Mouse (Mus musculus): ENCODE data around the gene Col6a2. TPM values are rescaled to one million over a fixed set of nuclear protein-coding genes. Genes with fewer than 3 reads are reported as not detected.

Gene Col6a2
- polyA plus RNA-seq, 1 experiment = 0.39 TPM

GRCm38 (mm10) chr10:76584138-76584537 is 39.3 kb downstream of the Col6a2 start:
- Histone ChIP-seq H3K36me3 (ENCODE audit: control insufficient read depth, insufficient read depth) (no peaks in the 10 kb centered on the region), H3ac (ENCODE audit: control insufficient read depth, insufficient read length, low read depth) (no peak overlapping the region), H3K79me2 (ENCODE audit: control insufficient read depth, insufficient read depth) (no peaks in the 10 kb centered on the region), H3K4me3 (ENCODE audit: insufficient read depth, poor library complexity, severe bottlenecking) (no peak overlapping the region), H3K79me3 (ENCODE audit: low read depth) (no peaks in the 10 kb centered on the region), H3K27me3 (ENCODE audit: control insufficient read depth, insufficient read depth, insufficient read length) (peaks cover 17% of the 10 kb centered on the region)
- TF ChIP-seq FOSL1 (IDR thresholded peaks at IDR 0.05; ENCODE audit: insufficient read depth, low read length, poor library complexity, severe bottlenecking) = no peak
- no peak for TF ChIP-seq CTCF (IDR thresholded peaks at IDR 0.05; ENCODE audit: control insufficient read depth, insufficient read depth, insufficient read length)
- TF ChIP-seq USF1 (IDR thresholded peaks at IDR 0.05; ENCODE audit: low read depth) = no peak
- TF ChIP-seq CEBPB (IDR thresholded peaks at IDR 0.05; ENCODE audit: low read depth) = no peak
- no peak for TF ChIP-seq MYOD1 (IDR thresholded peaks at IDR 0.05; ENCODE audit: control insufficient read depth, insufficient read length, low read depth)

DNA sequence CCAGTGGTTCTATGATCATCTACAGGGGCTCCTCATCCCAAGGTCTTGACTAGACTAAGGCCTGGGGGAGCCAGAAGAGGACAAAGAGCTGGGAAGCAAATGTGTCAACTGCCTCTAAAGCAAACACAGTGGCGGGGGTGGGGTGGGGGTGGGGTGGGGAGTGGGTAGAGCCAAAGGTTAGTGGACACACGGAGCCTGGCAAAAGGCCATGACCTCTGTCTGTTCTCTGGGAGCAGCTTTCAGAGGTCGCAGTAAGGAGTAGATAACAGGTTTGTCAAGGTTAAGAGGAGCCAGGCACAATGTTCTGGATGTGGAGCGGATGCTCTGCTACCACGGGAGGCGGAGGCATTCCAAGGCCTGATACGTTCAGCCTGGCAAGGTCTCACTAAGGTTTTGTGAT is 46.5 kb downstream of the Col6a2 start:
- TF ChIP-seq FOSL1 (IDR thresholded peaks at IDR 0.05; ENCODE audit: insufficient read depth, low read length, poor library complexity, severe bottlenecking) (no peak), CEBPB (IDR thresholded peaks at IDR 0.05; ENCODE audit: low read depth) (no peak), MYOD1 (IDR thresholded peaks at IDR 0.05; ENCODE audit: control insufficient read depth, insufficient read length, low read depth) (no peak), CTCF (IDR thresholded peaks at IDR 0.05; ENCODE audit: control insufficient read depth, insufficient read depth, insufficient read length) (no peak), USF1 (IDR thresholded peaks at IDR 0.05; ENCODE audit: low read depth) (no peak), MAX (IDR thresholded peaks at IDR 0.05) (no peak), MYOG (IDR thresholded peaks at IDR 0.05; ENCODE audit: control insufficient read depth, extremely low read depth, insufficient read length) (no peak)
- no peaks in the 10 kb centered on the region for H3K79me2 ChIP-seq (ENCODE audit: control insufficient read depth, insufficient read depth)
- H3ac ChIP-seq (ENCODE audit: control insufficient read depth, insufficient read length, low read depth) = no peak overlapping the region
- no peaks in the 10 kb centered on the region for H3K36me3 ChIP-seq (ENCODE audit: control insufficient read depth, insufficient read depth)
- no peaks in the 10 kb centered on the region for H3K79me3 ChIP-seq (ENCODE audit: low read depth)
- no peak overlapping the region for H3K4me3 ChIP-seq (ENCODE audit: insufficient read depth, poor library complexity, severe bottlenecking)
- peaks cover 6% of the 10 kb centered on the region for H3K27me3 ChIP-seq (ENCODE audit: control insufficient read depth, insufficient read depth, insufficient read length)

GRCm38 (mm10) chr10:76575374-76575773 is 48.1 kb downstream of the Col6a2 start, which contains the start of gene Ftcd:
Gene Ftcd (plus strand): TSS chr10:76575648.
- peaks cover 6% of the 10 kb centered on the region for H3K27me3 ChIP-seq (ENCODE audit: control insufficient read depth, insufficient read depth, insufficient read length)
- H3ac ChIP-seq (ENCODE audit: control insufficient read depth, insufficient read length, low read depth) = no peak within 1 kb of the TSS
- H3K36me3 ChIP-seq (ENCODE audit: control insufficient read depth, insufficient read depth) = no peaks in the 10 kb centered on the region
- H3K79me2 ChIP-seq (ENCODE audit: control insufficient read depth, insufficient read depth) = no peaks in the 10 kb centered on the region
- H3K4me3 ChIP-seq (ENCODE audit: insufficient read depth, poor library complexity, severe bottlenecking) = no peak within 1 kb of the TSS
- TF ChIP-seq CTCF (IDR thresholded peaks at IDR 0.05; ENCODE audit: control insufficient read depth, insufficient read depth, insufficient read length) (no peak), USF1 (IDR thresholded peaks at IDR 0.05; ENCODE audit: low read depth) (no peak), FOSL1 (IDR thresholded peaks at IDR 0.05; ENCODE audit: insufficient read depth, low read length, poor library complexity, severe bottlenecking) (no peak), MAX (IDR thresholded peaks at IDR 0.05) (no peak), MYOG (IDR thresholded peaks at IDR 0.05; ENCODE audit: control insufficient read depth, extremely low read depth, insufficient read length) (no peak), CEBPB (IDR thresholded peaks at IDR 0.05; ENCODE audit: low read depth) (no peak), MYOD1 (IDR thresholded peaks at IDR 0.05; ENCODE audit: control insufficient read depth, insufficient read length, low read depth) (no peak)
- H3K79me3 ChIP-seq (ENCODE audit: low read depth) = no peaks in the 10 kb centered on the region

GRCm38 (mm10) chr10:76572151-76572550 is 51.3 kb downstream of the Col6a2 start:
- TF ChIP-seq USF1 (IDR thresholded peaks at IDR 0.05; ENCODE audit: low read depth) (no peak), MYOG (IDR thresholded peaks at IDR 0.05; ENCODE audit: control insufficient read depth, extremely low read depth, insufficient read length) (no peak), MAX (IDR thresholded peaks at IDR 0.05) (no peak), MYOD1 (IDR thresholded peaks at IDR 0.05; ENCODE audit: control insufficient read depth, insufficient read length, low read depth) (no peak), CEBPB (IDR thresholded peaks at IDR 0.05; ENCODE audit: low read depth) (no peak), FOSL1 (IDR thresholded peaks at IDR 0.05; ENCODE audit: insufficient read depth, low read length, poor library complexity, severe bottlenecking) (no peak), CTCF (IDR thresholded peaks at IDR 0.05; ENCODE audit: control insufficient read depth, insufficient read depth, insufficient read length) (no peak)
- Histone ChIP-seq H3K36me3 (ENCODE audit: control insufficient read depth, insufficient read depth) (no peaks in the 10 kb centered on the region), H3K79me2 (ENCODE audit: control insufficient read depth, insufficient read depth) (no peaks in the 10 kb centered on the region), H3K27me3 (ENCODE audit: control insufficient read depth, insufficient read depth, insufficient read length) (peaks cover 15% of the 10 kb centered on the region), H3K79me3 (ENCODE audit: low read depth) (no peaks in the 10 kb centered on the region), H3K4me3 (ENCODE audit: insufficient read depth, poor library complexity, severe bottlenecking) (no peak overlapping the region), H3ac (ENCODE audit: control insufficient read depth, insufficient read length, low read depth) (no peak overlapping the region)

DNA sequence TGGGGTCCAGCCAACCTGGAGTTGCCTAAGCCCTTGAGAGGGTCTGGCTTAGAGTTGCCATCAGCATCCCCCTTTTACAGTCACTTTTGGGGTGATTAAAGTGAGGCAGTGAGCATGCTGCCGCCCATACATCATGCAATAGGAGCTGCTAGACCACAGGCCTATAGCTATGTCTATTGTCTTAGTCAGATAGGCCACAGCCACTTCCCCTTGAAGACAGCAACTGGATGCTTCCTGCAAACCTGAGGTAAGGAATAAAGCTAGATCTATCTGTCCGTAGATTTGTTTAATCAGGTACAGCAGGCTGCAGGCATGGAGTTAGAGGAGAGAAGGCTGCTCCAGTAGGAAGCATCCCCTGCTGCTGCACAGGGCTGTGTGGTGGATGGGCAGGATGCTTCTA is 52.4 kb downstream of the Col6a2 start:
- H3ac ChIP-seq (ENCODE audit: control insufficient read depth, insufficient read length, low read depth) = no peak overlapping the region
- no peak for TF ChIP-seq MYOG (IDR thresholded peaks at IDR 0.05; ENCODE audit: control insufficient read depth, extremely low read depth, insufficient read length)
- TF ChIP-seq CEBPB (IDR thresholded peaks at IDR 0.05; ENCODE audit: low read depth) = no peak
- TF ChIP-seq FOSL1 (IDR thresholded peaks at IDR 0.05; ENCODE audit: insufficient read depth, low read length, poor library complexity, severe bottlenecking) = no peak
- TF ChIP-seq CTCF (IDR thresholded peaks at IDR 0.05; ENCODE audit: control insufficient read depth, insufficient read depth, insufficient read length) = no peak
- TF ChIP-seq USF1 (IDR thresholded peaks at IDR 0.05; ENCODE audit: low read depth) = no peak
- no peak for TF ChIP-seq MAX (IDR thresholded peaks at IDR 0.05)
- no peak for TF ChIP-seq MYOD1 (IDR thresholded peaks at IDR 0.05; ENCODE audit: control insufficient read depth, insufficient read length, low read depth)

More for the DNA sequence above, 52.4 kb downstream of the Col6a2 start:
- no peaks in the 10 kb centered on the region for H3K79me2 ChIP-seq (ENCODE audit: control insufficient read depth, insufficient read depth)
- no peak overlapping the region for H3K4me3 ChIP-seq (ENCODE audit: insufficient read depth, poor library complexity, severe bottlenecking)
- H3K36me3 ChIP-seq (ENCODE audit: control insufficient read depth, insufficient read depth) = no peaks in the 10 kb centered on the region
- H3K79me3 ChIP-seq (ENCODE audit: low read depth) = no peaks in the 10 kb centered on the region
- H3K27me3 ChIP-seq (ENCODE audit: control insufficient read depth, insufficient read depth, insufficient read length) = peaks cover 15% of the 10 kb centered on the region

All from C2C12 (cell line).